Mouse (Mus musculus): Measurements from ENCODE around the gene Tnpo1. TPM values are rescaled to one million over a fixed set of nuclear protein-coding genes. Genes with fewer than 3 reads are reported as not detected.

The Tnpo1 gene
- polyA plus RNA-seq, 1 experiment = 15.2 TPM

DNA sequence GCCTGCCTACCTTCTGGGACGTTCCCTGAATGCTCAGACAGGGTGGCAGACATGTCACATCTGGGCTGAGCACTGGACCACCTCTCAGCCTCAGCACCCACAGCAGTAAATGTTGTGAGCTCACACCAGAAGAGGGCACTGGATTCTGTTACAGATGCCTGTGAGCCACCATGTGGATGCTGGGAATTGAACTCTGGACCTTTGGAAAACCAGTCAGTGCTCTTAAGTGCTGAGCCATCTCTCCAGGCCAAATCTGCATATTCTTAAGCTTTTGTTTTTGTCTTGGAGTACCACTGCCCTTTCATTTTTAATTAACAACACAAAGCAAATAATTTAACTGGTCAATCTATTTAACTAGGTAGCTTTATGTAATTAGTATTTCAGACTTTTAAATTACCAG lies 44.2 kb downstream of the Tnpo1 start:
- H3K36me3 ChIP-seq (ENCODE audit: control insufficient read depth, insufficient read depth, low read length) = peaks cover 25% of the 10 kb centered on the region
- H3K4me1 ChIP-seq (ENCODE audit: control insufficient read depth, insufficient read depth, insufficient read length) = no peaks in the 10 kb centered on the region
- 96% methylated on average over 1 of the region's 1 CpGs for WGBS
- no peak overlapping the region for H3K4me3 ChIP-seq (ENCODE audit: extremely low read depth, insufficient read depth, insufficient read length)
- no peak for DNase-seq (ENCODE audit: low read depth in 1 of 2, low spot score in 2 of 2)
- H3K27ac ChIP-seq (ENCODE audit: insufficient read depth, low read length) = no peak overlapping the region
- TF ChIP-seq CTCF (IDR thresholded peaks at IDR 0.05; ENCODE audit: extremely low read depth, insufficient read depth, insufficient read length, insufficient replicate concordance) (no peak), POLR2A (IDR thresholded peaks at IDR 0.05; ENCODE audit: low read depth, low read length) (no peak)
- H3K27me3 ChIP-seq (ENCODE audit: control insufficient read depth, insufficient read depth, low read length) = no peaks in the 10 kb centered on the region

DNA sequence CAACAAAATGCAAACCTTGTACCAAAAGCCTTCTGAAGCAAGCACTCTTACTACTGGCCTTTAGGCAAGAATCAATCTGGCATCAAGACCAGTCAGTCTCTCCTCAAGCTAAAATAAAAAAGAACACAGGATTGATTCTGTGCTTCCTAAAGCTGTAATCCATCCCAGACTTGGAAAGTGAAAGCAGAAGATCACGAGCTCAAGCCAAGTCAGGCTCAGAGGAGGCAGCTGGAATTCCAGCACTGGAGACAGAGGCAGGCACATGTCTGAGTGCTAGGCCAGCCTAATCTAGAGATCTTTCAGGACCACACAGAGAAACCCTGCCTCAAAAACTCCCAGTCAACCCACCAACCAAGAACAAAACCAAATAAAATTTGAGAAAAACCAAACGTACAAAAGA lies 45.8 kb downstream of the Tnpo1 start:
- no peak for DNase-seq (ENCODE audit: low read depth in 1 of 2, low spot score in 2 of 2)
- Histone ChIP-seq H3K27ac (ENCODE audit: insufficient read depth, low read length) (no peak overlapping the region), H3K36me3 (ENCODE audit: control insufficient read depth, insufficient read depth, low read length) (peaks cover 24% of the 10 kb centered on the region), H3K4me3 (ENCODE audit: extremely low read depth, insufficient read depth, insufficient read length) (no peak overlapping the region), H3K27me3 (ENCODE audit: control insufficient read depth, insufficient read depth, low read length) (no peaks in the 10 kb centered on the region), H3K4me1 (ENCODE audit: control insufficient read depth, insufficient read depth, insufficient read length) (no peaks in the 10 kb centered on the region)
- WGBS = 85% methylated on average over 2 of the region's 2 CpGs
- TF ChIP-seq CTCF (IDR thresholded peaks at IDR 0.05; ENCODE audit: extremely low read depth, insufficient read depth, insufficient read length, insufficient replicate concordance) (no peak), POLR2A (IDR thresholded peaks at IDR 0.05; ENCODE audit: low read depth, low read length) (no peak)

DNA sequence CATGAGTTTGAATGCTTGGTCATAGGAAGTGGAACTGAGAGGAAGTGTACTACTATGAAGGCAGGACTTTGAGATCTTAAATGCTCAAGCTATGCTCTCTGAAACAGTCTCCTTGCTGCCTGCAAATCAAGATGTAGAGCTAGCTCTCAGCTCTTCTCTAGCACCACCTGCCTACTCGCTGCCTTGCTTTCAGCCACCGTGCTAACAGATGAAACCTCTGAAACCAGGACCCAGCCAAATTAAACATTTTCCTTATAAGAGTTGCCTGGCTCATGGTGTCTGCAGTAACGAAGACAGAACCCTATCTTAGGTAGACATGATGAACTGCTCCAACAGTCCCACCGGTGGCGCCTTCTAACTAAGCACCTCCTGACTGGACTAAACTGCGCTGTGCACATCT lies 46.8 kb downstream of the Tnpo1 start:
- WGBS = 96% methylated on average over 6 of the region's 6 CpGs
- no peak for DNase-seq (ENCODE audit: low read depth in 1 of 2, low spot score in 2 of 2)
- H3K4me1 ChIP-seq (ENCODE audit: control insufficient read depth, insufficient read depth, insufficient read length) = no peaks in the 10 kb centered on the region
- no peak overlapping the region for H3K27ac ChIP-seq (ENCODE audit: insufficient read depth, low read length)
- peaks cover 32% of the 10 kb centered on the region for H3K36me3 ChIP-seq (ENCODE audit: control insufficient read depth, insufficient read depth, low read length)
- no peak overlapping the region for H3K4me3 ChIP-seq (ENCODE audit: extremely low read depth, insufficient read depth, insufficient read length)
- TF ChIP-seq CTCF (IDR thresholded peaks at IDR 0.05; ENCODE audit: extremely low read depth, insufficient read depth, insufficient read length, insufficient replicate concordance) = no peak
- TF ChIP-seq POLR2A (IDR thresholded peaks at IDR 0.05; ENCODE audit: low read depth, low read length) = no peak
- no peaks in the 10 kb centered on the region for H3K27me3 ChIP-seq (ENCODE audit: control insufficient read depth, insufficient read depth, low read length)

DNA sequence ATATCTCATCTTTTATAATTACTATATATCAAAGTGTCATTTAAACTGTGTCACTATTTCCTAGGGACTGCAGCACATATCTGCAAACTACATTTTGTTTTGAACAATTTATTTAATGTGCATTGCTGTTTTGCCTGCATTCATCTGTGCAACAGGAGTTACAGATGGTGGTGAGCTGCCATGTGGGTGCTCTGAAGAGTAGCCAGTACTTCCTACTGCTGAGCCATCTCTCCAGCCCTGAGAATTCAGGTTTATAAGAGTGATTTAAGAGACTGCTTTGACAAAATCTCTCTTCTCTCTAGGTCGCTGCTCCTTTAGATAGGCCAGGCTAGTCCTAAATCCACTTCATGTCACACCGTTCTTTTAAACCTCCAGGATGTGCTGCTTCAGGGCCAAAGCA lies 49.0 kb downstream of the Tnpo1 start:
- Histone ChIP-seq H3K4me3 (ENCODE audit: extremely low read depth, insufficient read depth, insufficient read length) (no peak overlapping the region), H3K27me3 (ENCODE audit: control insufficient read depth, insufficient read depth, low read length) (no peaks in the 10 kb centered on the region), H3K27ac (ENCODE audit: insufficient read depth, low read length) (no peak overlapping the region), H3K4me1 (ENCODE audit: control insufficient read depth, insufficient read depth, insufficient read length) (no peaks in the 10 kb centered on the region), H3K36me3 (ENCODE audit: control insufficient read depth, insufficient read depth, low read length) (peaks cover 34% of the 10 kb centered on the region)
- 96% methylated on average over 2 of the region's 2 CpGs for WGBS
- no peak for DNase-seq (ENCODE audit: low read depth in 1 of 2, low spot score in 2 of 2)
- TF ChIP-seq POLR2A (IDR thresholded peaks at IDR 0.05; ENCODE audit: low read depth, low read length) (no peak), CTCF (IDR thresholded peaks at IDR 0.05; ENCODE audit: extremely low read depth, insufficient read depth, insufficient read length, insufficient replicate concordance) (no peak)

DNA sequence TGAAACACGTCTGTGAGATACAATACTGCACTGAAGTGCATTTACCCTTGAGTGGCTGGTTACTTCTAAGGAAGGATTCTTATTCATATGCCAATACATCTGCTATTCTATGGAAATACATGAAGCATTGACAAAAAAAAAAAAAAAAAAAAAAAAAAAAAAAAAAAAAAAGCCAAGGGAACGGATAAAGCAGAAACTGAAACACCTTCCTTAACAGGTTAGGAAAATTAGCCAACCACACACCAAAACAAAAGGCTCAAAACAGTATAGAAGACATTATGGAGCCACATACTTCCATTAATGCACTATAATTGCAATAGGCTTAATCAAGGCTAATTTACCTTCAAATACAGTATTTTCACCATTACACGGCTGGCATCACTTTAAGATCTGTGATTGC lies 51.5 kb downstream of the Tnpo1 start:
- Histone ChIP-seq H3K4me3 (ENCODE audit: extremely low read depth, insufficient read depth, insufficient read length) (no peak overlapping the region), H3K27ac (ENCODE audit: insufficient read depth, low read length) (no peak overlapping the region), H3K4me1 (ENCODE audit: control insufficient read depth, insufficient read depth, insufficient read length) (no peaks in the 10 kb centered on the region), H3K36me3 (ENCODE audit: control insufficient read depth, insufficient read depth, low read length) (peaks cover 39% of the 10 kb centered on the region), H3K27me3 (ENCODE audit: control insufficient read depth, insufficient read depth, low read length) (no peaks in the 10 kb centered on the region)
- WGBS = 88% methylated on average over 3 of the region's 3 CpGs
- TF ChIP-seq CTCF (IDR thresholded peaks at IDR 0.05; ENCODE audit: extremely low read depth, insufficient read depth, insufficient read length, insufficient replicate concordance) (no peak), POLR2A (IDR thresholded peaks at IDR 0.05; ENCODE audit: low read depth, low read length) (no peak)
- no peak for DNase-seq (ENCODE audit: low read depth in 1 of 2, low spot score in 2 of 2)

DNA sequence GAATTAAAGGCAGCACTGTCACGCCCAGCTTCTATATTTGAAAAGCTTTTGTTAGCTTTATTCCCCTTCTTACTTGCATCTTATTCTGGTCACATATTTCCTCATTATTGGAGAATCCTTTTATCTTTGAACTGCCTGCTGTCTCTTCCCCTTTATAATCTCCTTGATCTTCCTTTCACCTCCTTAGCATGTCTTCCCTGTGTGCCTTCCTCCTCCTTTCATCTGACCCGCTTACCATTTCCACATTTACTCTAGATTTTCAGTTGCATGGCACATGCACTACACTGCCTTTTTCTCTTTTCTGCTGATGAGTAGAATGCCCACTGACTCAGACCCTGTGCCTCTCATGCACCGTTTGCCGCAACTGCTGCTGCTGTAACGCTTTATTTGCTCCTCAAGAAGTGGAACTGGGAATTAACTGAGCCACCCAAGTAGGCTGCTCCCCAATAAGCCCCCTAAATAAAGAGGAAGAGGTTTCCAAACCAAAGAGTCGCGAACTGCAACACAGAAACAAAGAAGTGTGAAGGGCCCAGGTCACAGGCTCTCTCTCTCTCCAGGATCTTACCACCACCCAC lies 53.8 kb downstream of the Tnpo1 start:
- TF ChIP-seq CTCF (IDR thresholded peaks at IDR 0.05; ENCODE audit: extremely low read depth, insufficient read depth, insufficient read length, insufficient replicate concordance) (no peak), POLR2A (IDR thresholded peaks at IDR 0.05; ENCODE audit: low read depth, low read length) (no peak)
- Histone ChIP-seq H3K27me3 (ENCODE audit: control insufficient read depth, insufficient read depth, low read length) (no peaks in the 10 kb centered on the region), H3K4me3 (ENCODE audit: extremely low read depth, insufficient read depth, insufficient read length) (no peak overlapping the region), H3K27ac (ENCODE audit: insufficient read depth, low read length) (no peak overlapping the region), H3K4me1 (ENCODE audit: control insufficient read depth, insufficient read depth, insufficient read length) (no peaks in the 10 kb centered on the region), H3K36me3 (ENCODE audit: control insufficient read depth, insufficient read depth, low read length) (peaks cover 40% of the 10 kb centered on the region)
- 81% methylated on average over 7 of the region's 7 CpGs for whole genome bisulfite sequencing
- no peak for DNase-seq (ENCODE audit: low read depth in 1 of 2, low spot score in 2 of 2)

DNA sequence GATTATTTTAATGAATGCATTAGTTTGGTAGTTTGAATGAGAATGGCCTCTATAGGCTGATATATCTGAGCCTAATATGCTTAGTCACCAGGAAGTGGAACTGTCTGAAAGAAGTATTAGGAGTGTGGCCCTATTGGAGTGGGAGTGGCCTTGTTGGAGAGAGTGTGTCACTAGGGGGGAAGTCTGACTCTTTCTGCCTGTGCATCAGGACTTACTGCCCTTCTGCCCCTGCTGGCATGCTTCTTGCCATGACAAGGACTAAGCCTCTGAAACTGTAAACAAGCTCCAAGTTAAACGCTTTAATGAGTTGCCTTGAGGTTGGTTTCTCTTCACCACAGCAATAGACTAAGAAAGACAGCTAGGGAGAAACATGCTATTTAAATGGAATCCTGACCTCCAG lies 54.9 kb downstream of the Tnpo1 start:
- TF ChIP-seq POLR2A (IDR thresholded peaks at IDR 0.05; ENCODE audit: low read depth, low read length) (no peak), CTCF (IDR thresholded peaks at IDR 0.05; ENCODE audit: extremely low read depth, insufficient read depth, insufficient read length, insufficient replicate concordance) (no peak)
- DNase-seq (ENCODE audit: low read depth in 1 of 2, low spot score in 2 of 2) = no peak
- Histone ChIP-seq H3K4me1 (ENCODE audit: control insufficient read depth, insufficient read depth, insufficient read length) (no peaks in the 10 kb centered on the region), H3K4me3 (ENCODE audit: extremely low read depth, insufficient read depth, insufficient read length) (no peak overlapping the region), H3K27ac (ENCODE audit: insufficient read depth, low read length) (no peak overlapping the region), H3K27me3 (ENCODE audit: control insufficient read depth, insufficient read depth, low read length) (no peaks in the 10 kb centered on the region), H3K36me3 (ENCODE audit: control insufficient read depth, insufficient read depth, low read length) (peaks cover 42% of the 10 kb centered on the region)
- 67% methylated on average over 1 of the region's 1 CpGs for WGBS
